Mouse (Mus musculus): ENCODE data around the gene Mrps7.
"Not testable (repeated sequence)": the region's sequence is repeated elsewhere in the genome, so short reads cannot be mapped to it uniquely, and the experiment has no call there.

- TF ChIP-seq CTCF (IDR thresholded peaks at IDR 0.05; ENCODE audit: extremely low read depth, insufficient read length, insufficient replicate concordance, low read depth, low read length); POLR2A (IDR thresholded peaks at IDR 0.05; ENCODE audit: low read depth, low read length): not testable (repeated sequence)
Measured at GRCm38 (mm10) chr11:115645498-115645897, 41.8 kb downstream of the Mrps7 start.

Data from small intestine, adult 2 months (tissue).